Mouse (Mus musculus): ENCODE measurements at regions not wholly inside any gene's neighbourhood (a gene's known extent, or its start where the extent isn't known, plus 50 kb on each side); places are given as distances from the start of the nearest gene placed in this dataset.
A peak's percentile ranks its signal among the peaks of the same experiment; 100 is the strongest.
"Not testable (repeated sequence)": the region's sequence is repeated elsewhere in the genome, so short reads cannot be mapped to it uniquely, and the experiment has no call there.

DNA sequence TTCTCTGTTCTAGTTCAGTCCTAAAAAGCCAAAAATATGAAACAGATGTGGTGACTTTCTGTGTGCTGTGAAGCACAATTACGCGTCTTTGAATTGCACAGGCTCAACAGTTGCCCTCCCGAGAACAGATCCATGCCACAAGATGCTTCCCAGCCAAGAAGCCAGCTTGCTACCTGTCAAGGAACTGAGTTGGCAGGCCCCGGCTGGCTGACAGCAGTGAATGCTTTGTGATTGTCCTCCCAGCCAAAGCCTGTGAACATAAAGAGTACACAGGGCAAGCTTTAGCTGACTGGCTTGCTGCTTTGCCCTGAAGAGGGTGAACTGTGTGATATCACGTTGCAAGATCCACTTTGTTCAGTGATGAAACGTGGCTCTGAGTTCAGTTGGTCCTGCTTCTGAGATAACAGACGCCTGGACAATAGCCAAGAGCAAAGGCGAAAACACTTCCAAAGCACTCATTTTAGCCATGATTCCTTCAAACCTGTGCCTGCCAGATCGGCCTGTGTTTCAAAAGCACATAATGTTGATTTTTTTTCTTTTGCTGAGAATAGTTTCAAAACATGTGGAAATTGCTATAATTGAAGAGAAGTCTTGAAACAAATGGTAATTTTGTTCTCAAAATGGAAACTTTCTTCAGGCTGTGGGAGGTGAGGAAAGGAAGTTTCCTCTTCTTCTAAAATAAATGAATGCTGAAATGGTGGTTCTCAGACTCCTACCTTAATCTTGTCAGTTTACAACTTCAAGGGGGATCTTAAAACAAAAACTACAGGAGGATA, 173.5 kb upstream of the Arrdc3 start:
- peaks cover 9% of the 10 kb centered on the region for H3K4me1 ChIP-seq
- H3K9ac ChIP-seq (replicated peaks): no peak overlapping the region
- no peaks in the 10 kb centered on the region for H3K36me3 ChIP-seq
- no peak overlapping the region for H3K4me3 ChIP-seq
- no peak overlapping the region for H3K4me2 ChIP-seq (replicated peaks)
- H3K27ac ChIP-seq (replicated peaks): 0 out of 2 replicates have a peak overlapping the region, but pooled peaks have one; percentile 27
- H3K9me3 ChIP-seq: no peaks in the 10 kb centered on the region
- ATAC-seq (replicated peaks): peak; percentile 82
- H3K27me3 ChIP-seq: no peaks in the 10 kb centered on the region
- WGBS: 28% methylated on average over 9 of the region's 9 CpGs

DNA sequence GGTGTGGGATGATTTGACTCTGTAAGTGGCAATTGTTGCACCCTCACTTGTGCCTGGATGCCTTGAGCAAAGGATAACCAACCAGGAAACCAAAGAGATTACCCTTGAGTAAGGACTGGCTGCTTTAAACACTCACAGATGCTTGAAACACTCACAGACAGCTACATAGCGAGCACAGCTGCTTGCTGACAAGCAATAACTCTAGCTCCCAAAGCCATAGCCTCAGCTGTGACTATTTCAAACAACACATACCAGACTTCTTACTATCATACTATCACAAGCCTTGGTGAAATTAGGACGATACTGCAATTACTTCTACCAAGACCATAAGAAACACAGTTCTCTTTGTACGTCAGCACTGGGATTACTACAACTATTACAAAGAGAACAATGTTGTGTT, 163.9 kb upstream of the Arrdc3 start:
- H3K4me3 ChIP-seq: no peak overlapping the region
- H3K27ac ChIP-seq (replicated peaks): no peak overlapping the region
- no peak for ATAC-seq (replicated peaks)
- H3K4me2 ChIP-seq (replicated peaks): no peak overlapping the region
- H3K36me3 ChIP-seq: no peaks in the 10 kb centered on the region
- H3K4me1 ChIP-seq: no peaks in the 10 kb centered on the region
- no peaks in the 10 kb centered on the region for H3K27me3 ChIP-seq
- H3K9me3 ChIP-seq: no peaks in the 10 kb centered on the region
- no peak overlapping the region for H3K9ac ChIP-seq (replicated peaks)
- 86% methylated on average over 3 of the region's 3 CpGs for WGBS

DNA sequence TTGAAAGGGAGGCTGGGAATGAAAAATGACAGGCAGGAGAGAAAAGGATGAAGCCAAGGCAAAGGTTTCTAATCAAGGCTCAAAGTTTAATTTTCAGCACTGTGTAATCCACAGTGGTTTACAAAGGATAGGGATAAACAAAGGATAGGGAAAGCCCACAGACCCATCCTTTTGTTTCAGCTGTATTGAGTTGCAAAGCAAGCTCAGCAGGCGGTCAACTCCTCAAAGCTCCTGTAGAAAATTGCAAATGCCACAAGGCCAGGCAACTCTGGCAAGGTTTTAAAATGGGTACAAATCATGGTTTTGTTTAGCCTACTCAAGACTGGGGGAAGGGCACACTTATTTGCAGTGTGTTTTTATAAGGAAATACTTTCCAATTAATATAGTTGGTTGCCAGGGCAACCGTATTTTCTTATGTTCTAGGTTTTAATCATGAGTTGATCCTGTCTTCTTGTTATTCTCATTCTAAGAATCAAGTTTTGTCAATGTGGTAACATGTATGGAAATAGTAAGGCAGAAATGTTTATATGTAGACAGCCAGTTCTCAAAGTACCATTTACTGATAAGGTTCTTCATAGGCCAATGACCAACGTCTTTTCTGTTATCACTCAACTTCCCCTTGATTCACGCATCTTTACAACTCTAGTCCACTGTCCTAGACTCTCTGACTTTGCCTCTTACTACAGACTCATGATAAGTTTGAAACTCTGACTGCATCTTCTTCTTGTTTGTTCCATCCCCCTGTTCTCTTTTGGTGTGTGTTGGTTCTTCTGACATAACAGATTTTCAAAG, 159.8 kb upstream of the Arrdc3 start:
- no peaks in the 10 kb centered on the region for H3K4me1 ChIP-seq
- no peaks in the 10 kb centered on the region for H3K27me3 ChIP-seq
- WGBS: 45% methylated on average over 4 of the region's 4 CpGs
- H3K27ac ChIP-seq (replicated peaks): no peak overlapping the region
- H3K9ac ChIP-seq (replicated peaks): no peak overlapping the region
- no peak overlapping the region for H3K4me2 ChIP-seq (replicated peaks)
- no peak overlapping the region for H3K4me3 ChIP-seq
- H3K9me3 ChIP-seq: no peaks in the 10 kb centered on the region
- no peaks in the 10 kb centered on the region for H3K36me3 ChIP-seq
- no peak for ATAC-seq (replicated peaks)

DNA sequence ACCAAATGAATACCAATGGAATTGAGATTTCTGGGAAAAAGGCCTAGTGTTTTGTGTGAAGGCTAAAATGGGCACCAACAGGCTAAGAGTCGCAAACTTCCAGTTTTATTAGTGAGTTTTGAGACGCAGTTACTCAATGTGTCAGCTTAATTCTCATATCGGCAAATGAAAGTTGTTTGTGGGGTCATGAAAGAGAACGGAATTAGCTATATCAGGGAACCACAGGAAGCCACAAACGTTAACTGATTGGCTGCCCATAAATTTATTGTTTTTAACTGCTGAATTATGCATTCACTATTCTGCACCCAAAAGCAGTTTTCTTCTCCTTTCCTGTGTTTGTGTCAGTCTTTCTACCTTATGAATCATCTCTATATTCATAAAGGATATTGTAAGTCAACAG, 154.0 kb upstream of the Arrdc3 start:
- no peak overlapping the region for H3K4me3 ChIP-seq
- no peak overlapping the region for H3K4me2 ChIP-seq (replicated peaks)
- ATAC-seq (replicated peaks): no peak
- H3K9ac ChIP-seq (replicated peaks): no peak overlapping the region
- H3K36me3 ChIP-seq: no peaks in the 10 kb centered on the region
- 88% methylated on average over 5 of the region's 5 CpGs for WGBS
- no peaks in the 10 kb centered on the region for H3K27me3 ChIP-seq
- H3K4me1 ChIP-seq: no peaks in the 10 kb centered on the region
- H3K27ac ChIP-seq (replicated peaks): no peak overlapping the region
- H3K9me3 ChIP-seq: no peaks in the 10 kb centered on the region

DNA sequence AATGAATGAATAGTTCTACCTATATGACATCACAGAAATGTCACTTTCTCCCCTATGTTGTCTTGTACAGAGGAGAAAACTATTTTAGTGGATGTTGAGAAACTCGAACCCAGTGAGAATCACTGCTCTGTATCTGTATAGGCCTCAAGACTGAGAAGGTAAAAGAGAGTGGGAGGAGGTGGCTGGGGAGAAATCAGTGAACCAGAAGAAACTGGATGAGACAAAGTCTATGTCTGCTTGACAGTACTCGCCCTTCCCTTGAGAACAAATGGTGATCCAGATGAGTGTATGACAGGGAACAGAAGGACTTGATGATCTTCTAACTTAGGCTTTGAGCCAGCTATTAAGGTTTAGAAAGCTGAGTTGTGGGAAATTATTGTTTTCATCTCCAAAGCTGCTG, 137.2 kb upstream of the Arrdc3 start:
- Histone ChIP-seq H3K27ac (replicated peaks) (no peak overlapping the region), H3K27me3 (no peaks in the 10 kb centered on the region), H3K4me1 (no peaks in the 10 kb centered on the region), H3K36me3 (no peaks in the 10 kb centered on the region), H3K9me3 (no peaks in the 10 kb centered on the region), H3K4me3 (no peak overlapping the region), H3K9ac (replicated peaks) (no peak overlapping the region), H3K4me2 (replicated peaks) (no peak overlapping the region)
- ATAC-seq (replicated peaks): 0 out of 2 replicates have a peak, but pooled peaks have one; percentile 25
- 69% methylated on average over 2 of the region's 2 CpGs for WGBS

DNA sequence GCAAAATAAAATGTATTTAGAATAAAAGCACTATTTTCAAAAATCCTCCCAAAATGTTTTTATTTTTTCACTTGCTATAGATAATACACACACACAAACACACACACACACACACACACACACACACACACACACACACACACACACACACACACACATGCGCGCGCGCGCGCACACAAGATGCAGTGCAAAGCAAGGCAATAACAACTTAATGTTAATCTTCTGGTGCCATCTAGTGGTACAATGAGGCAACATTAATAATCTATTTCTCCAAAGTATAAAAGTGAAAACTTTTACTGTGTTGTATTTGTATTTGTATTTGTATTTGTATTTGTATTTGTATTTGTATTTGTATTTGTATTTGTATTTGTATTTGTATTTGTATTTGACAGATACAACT, 136.2 kb upstream of the Arrdc3 start:
- H3K36me3 ChIP-seq; H3K27me3 ChIP-seq; H3K27ac ChIP-seq (replicated peaks); H3K4me2 ChIP-seq (replicated peaks); H3K4me3 ChIP-seq; H3K9ac ChIP-seq (replicated peaks); H3K4me1 ChIP-seq; H3K9me3 ChIP-seq: not testable (repeated sequence)
- ATAC-seq (replicated peaks): peak; percentile 78
- 36% methylated on average over 6 of the region's 6 CpGs for WGBS
